Mouse (Mus musculus) hematopoietic stem cell, adult 5-6 weeks (primary cell): ENCODE results near the gene Prtn3. TPM values are rescaled to one million over a fixed set of nuclear protein-coding genes. Genes with fewer than 3 reads are reported as not detected.

Experiments
- ATAC-seq, 2 experiments: fragments of 125-278 bp in 1 of 2; replicated peaks in 1 of 2; 2 replicates each; pipeline ENCODE4 v1.8.0; 2016 to 2017; ENCODE audit warnings: inconsistent platforms in 2 of 2, mild to moderate bottlenecking in 2 of 2, moderate number of reproducible peaks in 2 of 2, low read depth in 1 of 2, moderate TSS enrichment in 1 of 2; ENCODE audit not compliant: low FRiP score in 2 of 2, poor library complexity in 2 of 2, severe bottlenecking in 2 of 2, insufficient read depth in 1 of 2, low TSS enrichment in 1 of 2
- total RNA-seq: library from RNA; stranded (forward); fragments of 172-1452, 232-1000 nt; gene quantifications from 2 replicates; pipeline ENCODE4 v1.2.3, GENCODE M21; 2017

Prtn3 gene
- total RNA-seq, 1 experiment from 2014 or later: 25.6 TPM

DNA sequence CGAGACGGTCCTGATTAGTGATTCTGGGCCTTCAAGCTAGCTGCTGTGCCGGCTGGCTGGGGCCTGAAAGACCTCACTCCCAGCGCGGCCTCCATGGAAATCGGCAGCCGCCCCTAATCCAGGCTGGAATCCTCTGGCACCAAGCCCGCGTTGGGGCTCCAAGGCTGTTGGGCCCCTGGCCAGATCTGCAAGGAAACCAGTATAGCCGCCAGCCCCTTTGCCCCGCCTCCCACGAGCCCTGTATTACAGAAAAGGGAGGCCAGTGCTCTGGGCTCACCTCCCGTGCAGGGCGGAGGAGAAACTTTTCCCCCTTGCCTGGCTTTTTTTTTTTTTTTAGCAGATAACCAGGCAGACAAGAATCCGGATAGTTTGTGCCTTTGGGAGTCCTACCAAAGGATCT is 20.9 kb upstream of the Prtn3 start:
- no peak for ATAC-seq

DNA sequence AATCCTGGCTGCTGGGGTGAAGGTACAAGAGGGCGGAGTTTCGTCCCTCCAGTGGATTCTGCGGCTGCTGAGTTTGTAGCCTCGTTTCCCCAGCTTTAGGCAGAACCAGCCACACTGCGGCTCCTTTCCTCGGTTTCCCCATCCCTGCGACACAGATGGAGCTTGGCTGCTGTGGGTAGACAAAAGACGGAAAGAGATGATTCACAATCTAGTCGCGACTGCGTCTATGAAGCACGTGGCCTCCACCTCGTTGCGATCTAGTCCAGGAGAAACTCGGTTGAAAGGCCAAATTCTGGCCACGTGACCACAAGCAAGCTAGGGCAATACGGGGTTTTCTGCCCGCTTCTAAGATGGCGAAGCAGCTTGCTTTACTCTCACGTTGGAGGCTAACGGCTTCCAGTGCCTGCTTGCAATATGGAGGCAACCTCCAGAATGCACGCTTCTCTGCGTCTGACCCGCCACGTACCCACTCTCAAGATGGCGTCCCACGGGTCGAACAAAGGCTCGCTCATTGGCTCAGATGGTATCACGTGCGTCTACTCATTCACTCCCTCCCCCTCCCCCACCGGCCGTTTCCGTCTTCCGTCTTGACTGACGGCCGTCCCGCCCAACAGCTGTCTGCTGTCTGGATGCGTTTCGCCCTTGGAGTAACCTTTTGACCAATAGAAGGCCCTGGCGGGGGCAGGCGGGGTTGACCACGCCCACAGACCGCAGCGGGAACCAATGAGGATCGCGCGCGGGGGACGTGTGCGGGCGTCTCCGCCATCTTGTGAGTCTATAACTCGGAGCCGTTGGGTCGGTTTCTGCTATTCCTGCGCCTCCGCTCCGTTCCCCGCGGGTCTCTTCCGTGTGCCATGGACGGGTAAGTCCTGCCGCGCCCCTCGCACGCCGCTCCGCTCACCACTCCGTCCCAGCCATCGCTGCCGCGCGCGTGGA is 20.1 kb upstream of the Prtn3 start, which contains the start of gene Ptbp1:
Ptbp1 (plus strand) TSS at position 568 of the 936 bp plus-strand sequence.
- ATAC-seq: peak; percentile 83

DNA sequence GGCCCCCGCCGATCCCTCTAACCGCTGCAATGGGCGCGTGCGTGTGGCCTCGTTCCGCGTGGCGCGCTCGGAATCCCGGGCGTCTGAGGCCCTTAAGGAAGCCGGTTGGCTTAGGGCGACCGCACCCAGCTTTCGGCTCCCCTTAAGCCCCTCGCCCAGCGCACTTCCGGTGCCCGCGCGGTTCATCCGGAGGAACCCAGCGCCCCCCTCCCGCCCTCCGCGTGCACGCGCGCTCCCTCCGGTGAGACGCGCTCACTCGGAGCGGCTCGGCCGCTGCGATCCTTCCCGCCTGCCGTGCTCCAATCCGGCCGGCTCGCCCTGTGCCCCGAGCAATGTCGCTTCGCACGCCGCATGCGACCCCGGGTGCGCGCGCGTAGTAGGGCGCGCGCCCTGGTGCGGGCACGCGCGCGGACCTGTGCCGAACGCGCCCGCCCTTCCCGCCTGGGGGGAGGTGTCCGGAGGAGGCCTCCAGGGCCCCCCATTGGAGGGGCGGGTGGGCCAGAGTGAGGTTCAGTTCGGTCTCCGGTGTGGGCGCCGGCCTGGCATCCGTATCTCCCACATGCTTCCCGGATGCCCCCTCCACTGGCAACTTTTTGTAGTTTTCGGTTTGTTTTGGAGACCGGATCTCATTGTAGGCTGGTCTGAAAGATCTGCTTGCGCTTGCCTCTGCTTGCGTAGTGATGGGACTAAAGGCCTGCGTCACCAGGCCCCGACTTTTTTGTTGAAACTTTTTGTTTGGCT is 19.3 kb upstream of the Prtn3 start:
- ATAC-seq: no peak

- ATAC-seq: no peak
Observed at GRCm38 (mm10) chr10:79855558-79856184, 18.6 kb upstream of the Prtn3 start.

- ATAC-seq: no peak
Observed at GRCm38 (mm10) chr10:79856280-79856679, 18.0 kb upstream of the Prtn3 start.

DNA sequence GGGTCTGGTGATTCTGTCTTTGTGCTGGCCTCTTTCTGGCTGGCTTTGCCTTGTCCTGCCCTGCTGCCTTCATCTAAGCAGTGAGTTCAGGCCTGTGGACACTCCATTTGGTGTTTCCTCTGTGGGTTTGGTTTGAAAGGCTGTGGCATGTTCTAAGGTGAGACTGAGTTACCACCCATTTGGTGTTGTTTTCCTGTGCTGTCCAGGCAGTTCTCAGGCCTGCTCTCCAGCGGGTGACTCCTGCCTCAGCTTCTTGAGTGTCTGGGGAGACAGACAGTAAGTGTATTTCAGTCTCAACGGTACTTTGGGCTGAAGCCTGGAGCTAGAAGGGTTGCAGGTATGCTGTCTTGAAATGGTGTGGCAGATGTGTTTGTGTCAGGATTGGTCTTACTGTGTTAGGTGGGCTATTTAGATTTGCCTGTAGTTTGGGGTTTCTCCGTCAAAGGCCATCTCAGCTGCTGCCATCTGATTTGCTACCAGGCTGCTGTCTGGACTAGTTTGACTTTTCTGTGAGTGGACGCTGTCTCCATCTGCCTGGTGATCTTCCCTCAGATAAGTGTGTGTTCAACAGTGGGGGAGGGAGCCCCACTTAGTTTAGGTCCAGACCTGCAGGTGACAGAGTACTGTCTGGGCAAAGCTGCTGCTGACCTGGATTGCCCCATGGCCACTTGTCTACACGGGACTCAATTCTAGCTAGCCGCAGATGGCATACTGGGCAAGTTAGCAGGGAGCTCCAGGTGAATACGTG is 17.4 kb upstream of the Prtn3 start:
- ATAC-seq: no peak

DNA sequence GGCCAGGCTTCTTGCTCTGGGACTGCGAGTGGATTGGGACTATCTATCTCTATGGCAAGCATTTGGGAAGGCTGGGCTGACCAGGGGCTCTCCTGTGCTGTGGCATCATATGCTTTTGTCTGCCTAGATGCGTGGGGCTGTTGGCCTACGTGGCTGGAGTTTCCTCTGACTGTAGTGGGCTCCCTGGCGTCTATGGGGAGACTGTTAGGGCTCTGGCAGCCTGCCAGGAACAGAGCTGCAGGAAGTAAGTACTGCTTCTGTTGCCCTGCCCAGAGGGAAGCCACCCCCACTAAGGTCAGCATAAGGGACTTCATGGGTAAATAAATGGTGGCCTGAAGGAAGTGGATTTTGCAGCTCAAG is 16.8 kb upstream of the Prtn3 start:
- ATAC-seq: no peak

DNA sequence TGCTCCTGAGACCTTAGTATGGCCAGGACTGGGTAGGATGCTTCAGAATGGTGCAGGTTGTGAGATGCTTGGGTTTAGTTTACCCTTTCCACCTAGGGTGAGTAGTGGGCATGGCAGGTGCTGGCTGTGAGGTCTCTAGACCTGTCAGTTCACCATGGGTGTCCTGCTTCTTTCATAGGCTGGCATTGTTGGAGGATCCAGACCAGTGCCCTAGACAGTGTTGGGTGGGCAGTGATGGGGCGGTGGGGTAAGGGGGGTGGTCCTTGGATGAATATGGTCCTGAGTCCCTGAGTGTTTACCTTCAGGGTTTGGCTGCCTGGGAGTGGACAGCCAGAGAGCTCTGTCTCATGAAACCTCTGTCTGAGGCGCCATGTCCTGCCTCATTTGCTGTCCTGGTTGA is 16.4 kb upstream of the Prtn3 start:
- no peak for ATAC-seq

- no peak for ATAC-seq
Observed at GRCm38 (mm10) chr10:79858416-79859074, 15.7 kb upstream of the Prtn3 start.

DNA sequence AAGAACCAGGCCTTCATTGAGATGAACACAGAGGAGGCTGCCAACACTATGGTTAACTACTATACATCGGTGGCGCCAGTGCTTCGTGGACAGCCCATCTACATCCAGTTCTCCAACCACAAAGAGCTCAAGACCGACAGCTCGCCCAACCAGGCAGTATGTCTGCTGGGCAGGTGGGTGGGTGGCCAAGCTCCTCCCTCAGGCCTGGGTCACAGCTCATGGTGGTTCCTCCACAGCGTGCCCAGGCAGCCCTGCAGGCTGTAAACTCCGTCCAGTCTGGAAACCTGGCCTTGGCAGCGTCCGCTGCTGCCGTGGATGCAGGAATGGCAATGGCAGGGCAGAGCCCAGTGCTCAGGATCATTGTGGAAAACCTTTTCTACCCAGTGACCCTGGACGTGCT is 15.2 kb upstream of the Prtn3 start:
- ATAC-seq: no peak

- no peak for ATAC-seq
Observed at GRCm38 (mm10) chr10:79860079-79860911, 14.0 kb upstream of the Prtn3 start.

GRCm38 (mm10) chr10:79861230-79862048 is 12.8 kb upstream of the Prtn3 start:
- ATAC-seq: no peak

DNA sequence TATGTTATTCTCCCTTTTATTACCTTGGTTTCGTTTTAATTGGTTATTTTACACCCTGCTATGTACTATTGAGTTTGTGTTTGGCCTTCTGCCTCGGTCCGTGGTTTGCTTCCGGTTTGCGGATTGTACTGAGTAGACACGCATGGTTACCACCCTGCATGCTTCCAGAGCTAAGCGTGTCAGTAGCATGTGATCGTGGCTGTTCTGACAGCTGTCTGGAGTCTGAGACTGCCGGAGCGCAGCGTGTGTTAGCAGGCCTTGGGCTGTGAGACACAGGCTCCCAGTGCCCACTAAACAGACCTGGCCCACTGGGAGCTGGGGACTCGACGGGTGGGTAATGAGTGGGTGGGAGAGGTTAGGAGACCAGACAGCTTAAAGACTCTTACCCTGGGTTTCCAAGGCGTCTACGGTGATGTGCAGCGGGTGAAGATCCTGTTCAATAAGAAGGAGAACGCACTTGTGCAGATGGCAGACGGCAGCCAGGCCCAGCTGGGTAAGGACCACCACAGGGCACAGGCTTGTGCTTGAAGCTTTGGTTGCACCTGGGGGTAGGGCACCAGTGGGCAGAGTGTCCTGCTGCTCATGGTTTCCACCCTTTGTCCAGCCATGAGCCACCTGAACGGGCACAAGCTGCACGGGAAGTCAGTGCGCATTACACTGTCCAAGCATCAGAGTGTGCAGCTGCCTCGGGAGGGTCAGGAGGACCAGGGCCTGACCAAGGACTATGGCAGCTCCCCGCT is 12.1 kb upstream of the Prtn3 start:
- no peak for ATAC-seq

- no peak for ATAC-seq
Observed at GRCm38 (mm10) chr10:79862925-79863324, 11.4 kb upstream of the Prtn3 start.
